Mouse (Mus musculus) ovary, postnatal 36 days (tissue): Measurements from ENCODE around the gene Ski.
A peak's percentile ranks its signal among the peaks of the same experiment; 100 is the strongest.

Experiments used
- DNase-seq: peaks from one replicate; pipeline ENCODE4 v3.0.0; 2022; ENCODE audit warnings: low spot score, mixed read lengths

Ski gene

DNA sequence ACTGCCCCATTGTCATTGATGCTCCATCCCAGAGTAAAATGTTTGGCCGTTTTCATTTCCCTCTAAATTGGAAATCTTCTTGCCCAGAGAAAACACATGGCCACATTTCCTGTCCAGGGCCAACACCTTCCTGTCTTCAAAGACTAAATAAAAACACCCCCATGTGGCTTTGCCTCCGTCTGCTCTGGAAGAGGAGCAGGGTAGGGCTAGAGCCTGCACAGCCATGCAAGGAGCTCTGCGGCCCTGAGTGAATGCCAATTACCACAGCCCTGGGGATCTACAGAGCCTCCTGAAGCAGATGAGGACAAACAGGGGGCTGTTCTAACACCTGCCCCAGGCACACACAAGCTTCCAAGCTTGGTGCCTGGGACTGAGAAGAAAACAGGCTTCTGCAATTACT is 46.2 kb downstream of the Ski start:
- no peak for DNase-seq

GRCm38 (mm10) chr4:155173822-155174785 is 48.3 kb downstream of the Ski start:
- no peak for DNase-seq

- DNase-seq = peak; percentile 86
Measured at GRCm38 (mm10) chr4:155172909-155173821, 49.2 kb downstream of the Ski start.

GRCm38 (mm10) chr4:155171961-155172533 is 50.3 kb downstream of the Ski start:
- DNase-seq = no peak

DNA sequence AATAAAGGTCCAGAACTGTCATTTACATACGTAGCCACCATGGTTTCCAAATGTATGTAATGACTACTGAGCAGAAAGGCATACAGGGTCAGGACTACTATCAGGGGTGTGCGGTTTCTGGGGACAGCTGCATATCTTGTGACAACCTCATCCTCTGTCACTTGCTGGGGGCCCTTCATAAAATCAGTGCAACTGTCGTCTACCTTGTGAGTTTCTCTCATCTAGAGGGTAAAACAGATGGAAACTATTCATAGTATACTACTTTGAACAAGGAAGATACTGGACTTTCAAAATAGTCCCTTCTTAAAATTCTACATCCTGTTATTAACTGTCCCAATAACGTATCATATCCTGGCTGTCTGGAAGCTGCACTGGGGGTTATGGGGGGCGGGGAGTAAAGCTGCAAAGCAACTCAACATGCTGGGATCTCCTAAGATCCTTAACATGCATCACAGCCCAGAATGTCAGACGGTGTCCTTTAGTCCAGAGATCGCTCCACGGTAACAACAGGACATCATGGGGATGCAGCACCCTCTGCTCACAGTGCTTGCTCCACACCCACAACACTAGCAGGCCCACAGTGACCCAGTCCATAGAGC is 51.7 kb downstream of the Ski start:
- no peak for DNase-seq

GRCm38 (mm10) chr4:155168835-155169252 is 53.5 kb downstream of the Ski start:
- DNase-seq = no peak

- DNase-seq = no peak
Measured at GRCm38 (mm10) chr4:155165861-155166260, 56.5 kb downstream of the Ski start.

GRCm38 (mm10) chr4:155164550-155164949 is 57.8 kb downstream of the Ski start:
- no peak for DNase-seq

- DNase-seq = no peak
Measured at GRCm38 (mm10) chr4:155163685-155164084, 58.7 kb downstream of the Ski start.

GRCm38 (mm10) chr4:155163320-155163651 is 59.1 kb downstream of the Ski start:
- DNase-seq = no peak

DNA sequence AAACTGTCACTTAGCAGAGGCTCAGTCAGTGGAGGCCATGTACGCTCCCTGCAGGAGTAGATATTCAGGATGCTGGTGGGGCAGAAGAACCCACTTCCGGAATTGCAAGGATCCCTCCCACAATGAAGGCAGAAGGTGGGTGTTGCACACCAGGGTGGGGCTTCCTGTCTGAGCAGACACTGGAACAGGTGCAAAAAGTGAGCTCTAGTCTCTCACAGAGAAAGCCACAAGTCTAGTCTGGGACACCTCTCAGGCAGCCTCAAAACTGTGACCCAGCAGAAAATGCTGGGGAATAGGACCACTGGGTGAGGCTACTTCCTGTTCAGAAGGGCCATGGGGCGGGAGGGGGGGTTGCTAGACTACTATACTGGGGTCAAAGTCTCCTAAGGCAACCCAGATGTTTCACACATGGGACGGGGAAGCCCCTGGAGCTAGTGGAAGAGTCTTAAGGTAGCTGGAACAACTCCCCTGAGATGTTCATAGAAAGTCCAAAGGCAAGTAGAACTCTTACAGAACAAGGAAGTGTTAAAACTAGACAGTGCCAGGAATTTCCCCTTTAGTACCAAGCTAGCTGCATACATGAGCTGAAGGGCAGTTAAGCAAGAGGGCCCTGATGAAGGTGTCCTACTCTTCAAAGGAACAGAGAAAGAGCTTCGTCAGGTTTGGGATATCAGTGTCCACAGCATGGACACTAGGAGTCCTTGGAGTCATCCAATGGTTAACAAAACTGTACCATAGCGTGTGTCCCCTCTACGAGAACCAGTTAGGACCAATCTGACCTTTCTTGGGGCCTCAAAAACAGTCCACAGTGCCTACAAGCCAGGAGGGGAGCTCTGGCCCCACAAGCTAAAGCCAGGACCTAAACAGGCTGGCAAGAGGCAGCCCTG is 59.7 kb downstream of the Ski start:
- no peak for DNase-seq

GRCm38 (mm10) chr4:155158543-155158917 is 63.9 kb downstream of the Ski start:
- DNase-seq = no peak

DNA sequence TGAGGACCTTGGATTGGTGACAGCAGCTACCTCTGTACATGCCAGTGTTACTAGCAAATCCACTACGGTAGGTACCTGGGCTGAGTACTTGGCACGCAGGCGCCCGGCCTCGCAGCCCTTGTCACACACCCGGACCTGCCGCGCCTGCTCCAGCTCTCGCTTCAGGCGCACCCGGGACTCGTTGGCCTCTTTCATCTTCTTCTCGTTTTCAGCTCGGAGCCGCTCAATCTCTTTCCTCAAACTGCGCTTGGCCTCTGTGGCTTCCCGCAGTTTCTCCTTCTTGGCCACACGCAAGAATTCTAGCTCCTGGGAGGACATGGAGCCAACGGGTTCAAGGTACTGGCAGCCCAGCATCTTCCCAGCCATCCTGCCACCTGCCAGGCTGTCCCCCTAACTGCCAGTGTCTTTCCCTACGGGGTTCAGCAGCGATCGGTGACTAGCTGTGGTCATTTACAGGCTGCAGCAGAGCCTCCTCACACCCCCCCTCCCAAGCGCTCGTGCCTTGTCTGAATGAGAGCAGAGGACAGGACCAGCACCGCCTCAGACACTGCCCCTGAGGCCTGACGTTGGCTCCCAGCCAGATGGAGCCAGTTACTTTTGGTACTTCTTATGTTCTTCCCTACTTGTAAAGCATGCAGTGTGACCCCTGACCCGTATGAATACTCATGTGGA is 64.4 kb downstream of the Ski start:
- no peak for DNase-seq

DNA sequence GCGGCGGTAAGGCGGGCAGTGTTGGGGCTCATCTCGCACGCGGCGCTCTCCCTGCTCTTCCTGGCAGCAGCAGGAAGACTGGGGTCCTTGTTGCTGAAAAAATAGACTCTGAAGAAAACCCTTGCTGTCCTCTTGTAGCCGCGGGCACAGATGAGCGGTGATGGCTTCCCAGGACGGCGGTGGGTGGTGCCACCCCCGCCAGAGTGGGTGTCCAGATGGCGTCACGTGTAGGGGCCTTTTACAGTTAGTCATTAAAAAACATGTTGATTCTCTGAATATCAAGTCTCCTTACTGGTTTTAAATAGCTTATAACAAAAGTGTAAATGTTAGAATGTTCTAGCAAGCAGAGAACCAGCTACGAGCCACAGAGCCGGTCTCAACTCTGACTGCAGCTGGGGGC is 65.7 kb downstream of the Ski start:
- no peak for DNase-seq

GRCm38 (mm10) chr4:155154986-155155385 is 67.4 kb downstream of the Ski start:
- DNase-seq = no peak

- DNase-seq = no peak
Measured at GRCm38 (mm10) chr4:155153389-155154072, 68.9 kb downstream of the Ski start.

GRCm38 (mm10) chr4:155152476-155152875 is 69.9 kb downstream of the Ski start:
- DNase-seq = no peak

- DNase-seq = no peak
Measured at GRCm38 (mm10) chr4:155151845-155152244, 70.5 kb downstream of the Ski start.

GRCm38 (mm10) chr4:155151221-155151788 is 71.1 kb downstream of the Ski start:
- DNase-seq = no peak
